Mouse (Mus musculus) erythroblast, embryonic 14.5 days (primary cell): Measurements from ENCODE around the gene Hsd17b14. TPM values are rescaled to one million over a fixed set of nuclear protein-coding genes. Genes with fewer than 3 reads are reported as not detected.
A peak's percentile ranks its signal among the peaks of the same experiment; 100 is the strongest.
"Not testable (repeated sequence)": the region's sequence is repeated elsewhere in the genome, so short reads cannot be mapped to it uniquely, and the experiment has no call there.

Experiments used
- H3K27me3 ChIP-seq: 2 replicates; pipeline ENCODE4 v1.6.1; 2012; ENCODE audit warnings: inconsistent platforms; ENCODE audit not compliant: control insufficient read depth
- H3K36me3 ChIP-seq: 2 replicates; pipeline ENCODE4 v1.6.1; 2012; ENCODE audit warnings: mild to moderate bottlenecking, inconsistent platforms; ENCODE audit not compliant: control insufficient read depth
- H3K4me1 ChIP-seq: 2 replicates; pipeline ENCODE4 v1.6.1; 2012; ENCODE audit warnings: inconsistent platforms; ENCODE audit not compliant: control insufficient read depth
- H3K4me3 ChIP-seq: replicated peaks from 2 replicates; pipeline ENCODE3; 2012; ENCODE audit warnings: moderate library complexity, mild to moderate bottlenecking, inconsistent platforms
- H3K9me3 ChIP-seq: 2 replicates; pipeline ENCODE4 v1.6.1; 2012; ENCODE audit warnings: low read length, inconsistent platforms, mixed read lengths; ENCODE audit not compliant: control insufficient read depth
- GATA1 ChIP-seq: IDR thresholded peaks from 2 replicates; pipeline ENCODE4 v1.6.1; 2012; ENCODE audit warnings: low read length, inconsistent platforms, mixed read lengths
- TAL1 ChIP-seq: IDR thresholded peaks from 3 replicates; pipeline ENCODE4 v1.6.1; 2012; ENCODE audit warnings: low read length, inconsistent platforms, mixed read lengths
- polyA plus RNA-seq: library from polyadenylated mRNA; stranded (reverse); fragments of >175 nt; gene quantifications from 2 replicates; pipeline ENCODE4 v1.2.3, GENCODE M21; 2012

Hsd17b14 gene
- 0.31 and 0.50 TPM in 2 replicates for polyA plus RNA-seq

GRCm38 (mm10) chr7:45554744-45555143, at the start of gene Hsd17b14:
Gene Hsd17b14, plus strand, starts transcription at chr7:45554893.
- H3K27me3 ChIP-seq, result no peaks in the 10 kb centered on the region
- no peaks in the 10 kb centered on the region for H3K36me3 ChIP-seq
- H3K4me3 ChIP-seq, result no peak within 1 kb of the TSS
- TF ChIP-seq GATA1 (no peak), TAL1 (no peak)
- H3K4me1 ChIP-seq, result peaks cover 10% of the 10 kb centered on the region
- no peaks in the 10 kb centered on the region for H3K9me3 ChIP-seq

GRCm38 (mm10) chr7:45507583-45507982, 47.1 kb upstream of the Hsd17b14 start:
- H3K9me3 ChIP-seq, result no peaks in the 10 kb centered on the region
- H3K27me3 ChIP-seq, result no peaks in the 10 kb centered on the region
- H3K36me3 ChIP-seq, result peaks cover 69% of the 10 kb centered on the region
- TF ChIP-seq TAL1, result no peak
- peak overlapping the region; percentile 79 for H3K4me3 ChIP-seq
- peaks cover 63% of the 10 kb centered on the region for H3K4me1 ChIP-seq

GRCm38 (mm10) chr7:45508561-45508960, 46.1 kb upstream of the Hsd17b14 start:
- Histone ChIP-seq H3K4me3 (peak overlapping the region; percentile 79), H3K4me1 (peaks cover 61% of the 10 kb centered on the region), H3K36me3 (peaks cover 60% of the 10 kb centered on the region), H3K9me3 (no peaks in the 10 kb centered on the region), H3K27me3 (no peaks in the 10 kb centered on the region)
- TF ChIP-seq TAL1 (peak; percentile 50; the same call in 2 of the 3 replicates), GATA1 (peak; percentile 83)

- H3K27me3 ChIP-seq, result no peaks in the 10 kb centered on the region
- H3K4me1 ChIP-seq, result peaks cover 64% of the 10 kb centered on the region
- H3K9me3 ChIP-seq, result no peaks in the 10 kb centered on the region
- peaks cover 52% of the 10 kb centered on the region for H3K36me3 ChIP-seq
- no peak for TF ChIP-seq GATA1
- no peak for TF ChIP-seq TAL1
- H3K4me3 ChIP-seq, result peak overlapping the region; percentile 79
These were observed 45.4 kb upstream of the Hsd17b14 start for GRCm38 (mm10) chr7:45509181-45509882.

DNA sequence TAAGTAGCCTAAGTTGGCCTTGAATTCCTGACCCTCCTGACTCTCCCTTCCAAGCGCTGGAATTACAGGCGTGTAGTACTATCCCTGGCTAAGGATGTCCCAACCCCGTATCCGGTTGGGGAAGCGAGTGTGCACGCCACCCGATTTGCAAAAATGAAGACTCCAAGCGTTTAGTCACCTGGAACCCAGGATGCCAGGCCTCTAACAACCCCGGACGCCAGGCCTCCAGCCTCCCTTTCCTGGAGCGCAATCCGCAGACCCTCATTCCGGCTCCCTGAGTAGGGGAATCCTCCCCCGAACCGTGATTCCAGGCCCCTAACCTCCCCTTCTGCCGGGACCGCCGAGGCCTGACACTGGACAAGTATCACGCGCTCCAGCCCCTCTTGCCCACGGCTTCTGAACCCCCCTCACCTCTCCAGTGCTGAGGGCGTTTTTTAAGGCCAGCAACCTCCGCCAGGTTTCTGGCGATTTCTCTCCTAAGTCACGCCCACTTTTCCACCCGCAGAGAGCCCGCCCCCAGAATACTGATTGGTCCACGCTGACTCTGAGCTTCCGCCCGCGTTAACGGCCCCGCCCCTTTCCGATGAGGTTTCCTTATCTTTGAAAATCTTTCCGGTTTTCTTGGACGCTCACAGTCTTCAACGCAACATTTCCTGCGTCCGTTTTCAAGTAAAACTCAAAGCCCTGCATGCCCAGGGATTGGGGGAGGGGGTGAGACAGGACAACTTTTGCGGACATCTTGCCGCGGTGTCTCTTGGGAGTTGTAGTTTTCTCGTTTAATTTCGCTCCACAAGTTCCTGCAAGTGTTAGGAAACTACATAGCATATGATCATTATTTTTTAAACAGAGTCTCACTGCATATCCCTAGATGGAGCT, 44.5 kb upstream of the Hsd17b14 start, which contains the start of gene Nucb1:
Gene Nucb1 (minus strand): TSS at position 495 of the 876 bp plus-strand sequence.
- peaks cover 64% of the 10 kb centered on the region for H3K4me1 ChIP-seq

DNA sequence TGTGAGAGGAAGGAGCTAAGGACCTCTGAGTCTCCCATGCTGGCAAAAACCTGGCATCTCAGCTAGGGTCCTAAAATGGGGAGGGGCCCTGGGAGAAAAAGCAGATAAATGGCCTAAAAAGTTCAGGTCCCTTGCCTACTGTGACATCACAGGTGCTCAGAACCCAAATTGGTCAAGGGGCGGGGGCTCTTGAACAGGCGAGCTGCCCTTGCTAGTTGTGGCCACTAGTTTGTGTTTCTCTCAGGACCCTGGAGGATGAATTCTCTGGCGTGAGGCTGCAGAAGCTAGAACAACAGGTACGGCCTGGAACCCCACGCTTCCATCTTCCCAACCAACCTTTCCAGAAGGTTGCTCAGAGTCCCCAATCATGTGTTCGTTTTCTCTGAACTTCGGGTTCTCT, 40.3 kb upstream of the Hsd17b14 start:
- TF ChIP-seq GATA1 (no peak), TAL1 (no peak)
- Histone ChIP-seq H3K4me3 (no peak overlapping the region), H3K4me1 (peaks cover 63% of the 10 kb centered on the region)

More for the DNA sequence above, 44.5 kb upstream of the Hsd17b14 start, which contains the start of gene Nucb1:
- H3K4me3 ChIP-seq, result peak within 1 kb of the TSS; percentile 79
- H3K36me3 ChIP-seq, result peaks cover 44% of the 10 kb centered on the region
- H3K27me3 ChIP-seq, result no peaks in the 10 kb centered on the region
- peak; percentile 50; the same call in 1 of the 2 replicates for TF ChIP-seq GATA1
- no peak for TF ChIP-seq TAL1
- H3K9me3 ChIP-seq, result no peaks in the 10 kb centered on the region

GRCm38 (mm10) chr7:45515436-45515835, 39.3 kb upstream of the Hsd17b14 start:
- H3K4me3 ChIP-seq, result peak overlapping the region; percentile 60
- H3K9me3 ChIP-seq, result no peaks in the 10 kb centered on the region
- H3K27me3 ChIP-seq, result no peaks in the 10 kb centered on the region
- TF ChIP-seq GATA1, result no peak
- no peak for TF ChIP-seq TAL1
- peaks cover 17% of the 10 kb centered on the region for H3K36me3 ChIP-seq
- H3K4me1 ChIP-seq, result peaks cover 66% of the 10 kb centered on the region

More for the DNA sequence above, 40.3 kb upstream of the Hsd17b14 start:
- Histone ChIP-seq H3K27me3 (no peaks in the 10 kb centered on the region), H3K9me3 (no peaks in the 10 kb centered on the region), H3K36me3 (peaks cover 11% of the 10 kb centered on the region)

DNA sequence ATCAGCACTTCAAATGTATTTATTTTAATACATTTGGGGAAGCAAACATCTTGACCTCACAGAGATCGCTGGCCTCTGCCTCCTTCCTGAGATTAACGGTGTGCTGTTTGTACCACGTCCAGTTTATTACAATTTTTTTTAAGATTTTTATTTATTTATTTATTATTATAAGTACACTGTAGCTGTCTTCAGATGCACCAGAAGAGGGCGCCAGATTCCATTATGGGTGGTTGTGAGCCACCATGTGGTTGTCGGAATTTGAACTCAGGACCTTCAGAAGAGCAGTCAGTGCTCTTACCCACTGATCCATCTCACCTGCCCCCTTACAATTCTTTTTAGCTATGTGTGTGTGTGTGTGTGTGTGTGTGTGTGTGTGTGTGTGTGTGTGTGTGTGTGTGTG, 37.8 kb upstream of the Hsd17b14 start:
- peaks cover 75% of the 10 kb centered on the region for H3K4me1 ChIP-seq
- H3K4me3 ChIP-seq, result not testable (repeated sequence)

GRCm38 (mm10) chr7:45518618-45519017, 36.1 kb upstream of the Hsd17b14 start:
- TF ChIP-seq TAL1 (no peak), GATA1 (no peak)
- H3K36me3 ChIP-seq, result peaks cover 49% of the 10 kb centered on the region
- peaks cover 2% of the 10 kb centered on the region; the same call in 1 of the 2 replicates for H3K9me3 ChIP-seq
- peak overlapping the region; percentile 44 for H3K4me3 ChIP-seq
- peaks cover 83% of the 10 kb centered on the region for H3K4me1 ChIP-seq
- H3K27me3 ChIP-seq, result no peaks in the 10 kb centered on the region

More for the DNA sequence above, 37.8 kb upstream of the Hsd17b14 start:
- not testable (repeated sequence) for H3K9me3 ChIP-seq, H3K27me3 ChIP-seq
- H3K36me3 ChIP-seq, result peaks cover 31% of the 10 kb centered on the region
